Mouse (Mus musculus): ENCODE results near the gene Zfp692.
A peak's percentile ranks its signal among the peaks of the same experiment; 100 is the strongest.
"Not testable (repeated sequence)": the region's sequence is repeated elsewhere in the genome, so short reads cannot be mapped to it uniquely, and the experiment has no call there.

Zfp692 gene

DNA sequence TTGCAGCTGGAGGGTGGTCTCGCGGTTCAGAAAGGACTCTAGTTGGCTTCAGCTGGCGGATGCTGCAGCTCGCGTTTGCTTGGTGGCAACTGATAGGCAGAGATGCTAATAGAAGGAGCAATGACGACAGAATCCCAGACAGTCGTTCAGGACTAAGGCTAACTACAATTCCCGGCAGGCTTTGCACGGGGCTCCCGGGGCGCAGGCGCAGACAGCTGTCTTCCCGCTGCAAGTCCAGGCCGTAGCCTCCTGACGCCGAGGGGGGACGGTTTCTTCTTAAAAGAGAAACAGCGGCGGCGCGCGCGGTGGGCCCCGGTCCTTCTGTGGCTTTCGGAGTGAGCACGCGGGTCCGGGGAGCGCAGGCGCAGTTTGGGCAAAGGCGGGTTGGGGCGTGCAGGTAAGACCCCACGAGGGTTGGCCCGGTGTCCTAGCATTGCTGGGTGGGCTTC lies at the start of gene Zfp692:
Zfp692 (plus strand) TSS at position 210 of the 449 bp plus-strand sequence.
- DNase-seq: peak; percentile 94

DNA sequence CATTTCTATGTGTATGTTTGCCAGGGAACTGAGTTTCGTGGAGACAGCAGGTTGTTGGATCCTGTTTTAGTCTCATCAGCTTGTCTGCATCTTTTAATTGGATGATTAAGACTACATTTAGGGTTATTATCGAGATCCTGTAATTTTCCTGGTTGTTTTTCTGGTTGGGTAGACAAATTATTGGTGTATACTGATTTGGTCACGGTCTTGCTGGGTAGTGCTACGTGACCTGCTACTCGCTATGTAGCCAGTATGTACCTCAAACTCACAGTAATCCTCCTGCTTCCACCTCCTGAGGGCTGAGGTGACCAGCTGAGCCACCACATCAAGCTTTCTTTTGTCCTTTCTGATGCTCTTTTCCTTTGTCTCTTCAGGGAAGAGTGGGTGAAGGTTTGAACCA lies 49.1 kb upstream of the Zfp692 start:
- DNase-seq: no peak

DNA sequence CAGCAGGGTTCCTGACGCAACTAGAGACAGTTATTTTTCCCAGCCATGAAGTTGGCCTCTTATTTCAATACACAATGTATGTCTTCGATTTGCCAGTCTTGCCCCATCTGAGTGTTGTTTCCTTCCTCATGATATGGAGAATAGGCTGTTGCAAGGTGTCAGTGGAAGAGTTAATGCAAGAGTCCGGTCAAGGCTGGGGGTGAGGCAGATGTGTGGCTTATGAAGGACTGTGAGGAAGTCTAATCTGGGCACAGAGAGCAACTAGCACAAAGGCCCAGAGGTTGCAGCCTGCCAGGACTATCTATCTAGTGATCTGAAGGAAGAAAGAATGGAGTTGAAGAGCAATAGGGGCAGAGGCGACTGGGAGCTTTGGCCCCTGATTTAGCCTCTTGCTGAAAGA lies 46.7 kb upstream of the Zfp692 start:
- DNase-seq: no peak

DNA sequence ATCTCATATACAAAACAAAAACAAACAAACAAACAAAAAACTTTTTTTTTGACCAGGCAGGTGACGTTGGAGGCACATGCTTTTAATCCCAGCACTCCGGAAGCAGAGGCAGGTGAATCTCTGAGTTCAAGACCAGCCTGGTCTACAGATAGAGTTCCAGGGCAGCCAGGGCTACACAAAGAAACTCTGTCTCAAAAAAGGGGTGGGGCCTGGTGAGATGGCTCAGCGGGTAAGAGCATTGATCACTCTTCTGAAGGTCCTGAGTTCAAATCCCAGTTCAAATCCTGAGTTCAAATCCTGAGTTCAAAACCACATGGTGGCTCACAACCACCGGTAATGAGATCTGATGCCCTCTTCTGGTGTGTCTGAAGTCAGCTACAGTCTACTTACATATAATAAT lies 45.0 kb upstream of the Zfp692 start:
- no peak for DNase-seq

DNA sequence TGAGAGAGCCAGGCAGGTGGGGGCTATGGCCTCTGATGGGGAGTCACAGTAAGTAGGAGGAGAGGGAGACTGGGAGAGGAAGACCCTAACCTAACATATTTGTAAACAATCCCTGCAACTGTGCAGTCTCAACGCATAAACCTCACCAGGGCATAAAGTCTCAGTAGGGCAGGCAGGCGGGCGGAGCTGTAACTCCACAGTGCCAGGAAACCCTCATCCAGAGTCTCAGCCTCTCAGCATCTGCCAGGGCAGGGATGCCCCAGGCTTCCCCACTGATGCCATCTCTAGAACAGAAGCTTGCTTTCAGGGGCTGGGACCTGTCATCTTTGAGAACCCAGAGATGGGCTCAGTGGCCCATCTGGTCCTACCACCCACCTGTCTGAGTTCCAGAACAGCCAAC lies 44.5 kb upstream of the Zfp692 start:
- DNase-seq: no peak

DNA sequence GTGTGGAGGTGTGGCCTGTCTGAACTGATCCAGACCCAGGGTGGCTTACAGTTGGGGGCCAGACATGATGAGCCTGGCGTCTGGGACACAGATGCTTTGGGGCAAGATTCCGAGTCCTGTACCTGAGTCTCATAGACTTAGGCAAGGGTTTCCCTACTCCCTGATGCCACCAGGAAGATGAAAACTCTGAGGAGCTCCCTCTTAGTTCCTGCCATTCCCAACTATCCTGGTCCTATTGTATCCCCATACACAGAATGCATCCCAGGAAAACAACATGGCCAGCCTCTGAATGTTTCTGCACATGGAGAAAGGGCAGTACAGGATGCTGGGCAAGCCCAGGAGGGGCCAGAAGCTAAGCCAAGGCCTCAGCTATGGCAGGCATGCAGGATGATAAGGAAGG lies 43.4 kb upstream of the Zfp692 start:
- DNase-seq: no peak

DNA sequence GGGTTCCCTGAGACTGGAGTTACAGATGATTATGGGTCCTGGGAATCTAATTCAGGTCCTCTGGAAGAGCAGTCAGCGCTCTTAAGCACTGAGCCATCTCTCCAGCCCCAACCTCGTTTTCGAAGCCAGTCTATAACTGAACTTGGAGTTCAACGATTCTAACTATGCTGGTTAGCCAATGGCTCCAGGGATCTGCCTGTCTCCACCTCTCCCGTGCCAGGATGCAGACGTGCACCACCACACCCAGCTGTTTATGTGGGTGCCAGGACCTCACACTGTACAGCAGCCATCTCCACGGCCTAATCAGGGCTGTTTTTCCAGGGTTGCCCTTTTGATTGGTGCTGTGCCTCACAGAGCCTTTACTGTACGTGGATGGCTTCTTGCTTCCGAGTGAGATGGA lies 42.3 kb upstream of the Zfp692 start:
- no peak for DNase-seq

DNA sequence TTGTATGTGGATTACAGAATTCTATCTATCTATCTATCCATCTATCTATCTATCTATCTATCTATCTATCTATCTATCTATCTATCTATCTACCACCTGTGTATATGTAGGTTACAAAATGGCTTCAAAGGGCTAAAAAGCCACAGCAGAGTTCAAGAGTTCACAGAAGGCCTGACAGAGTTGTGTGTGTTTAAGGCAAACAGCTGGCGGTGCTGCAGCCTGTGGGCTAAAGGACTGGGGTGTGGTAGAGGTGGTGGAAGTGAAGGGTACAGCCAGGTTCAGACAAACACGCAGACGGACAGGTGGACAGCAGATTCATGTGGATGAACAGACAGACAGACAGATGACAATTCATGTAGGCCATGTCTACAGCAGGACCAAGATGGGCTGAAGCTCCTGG lies 38.6 kb upstream of the Zfp692 start:
- no peak for DNase-seq

DNA sequence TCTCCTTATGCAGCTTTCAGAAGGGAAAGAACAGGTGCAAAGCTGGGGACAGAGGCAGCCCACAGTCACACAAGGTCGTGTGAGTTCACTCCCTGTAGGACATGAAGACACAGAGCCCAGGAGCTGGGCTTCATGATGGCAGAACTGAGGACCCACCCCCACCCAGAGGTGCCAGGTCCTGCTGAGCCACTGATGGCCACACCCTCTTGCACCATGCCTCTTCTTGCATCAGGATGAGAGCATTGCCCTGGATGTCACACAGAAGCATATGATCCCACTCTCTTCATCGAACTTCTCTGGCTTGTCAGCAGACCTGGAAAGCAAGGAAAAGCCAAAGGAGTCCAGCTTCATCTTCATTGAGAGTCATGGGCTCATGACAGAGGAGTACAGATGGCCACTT lies 32.3 kb upstream of the Zfp692 start, which contains the start of gene 4930438A08Rik:
4930438A08Rik (plus strand) TSS at position 228 of the 400 bp plus-strand sequence.
- DNase-seq: no peak

DNA sequence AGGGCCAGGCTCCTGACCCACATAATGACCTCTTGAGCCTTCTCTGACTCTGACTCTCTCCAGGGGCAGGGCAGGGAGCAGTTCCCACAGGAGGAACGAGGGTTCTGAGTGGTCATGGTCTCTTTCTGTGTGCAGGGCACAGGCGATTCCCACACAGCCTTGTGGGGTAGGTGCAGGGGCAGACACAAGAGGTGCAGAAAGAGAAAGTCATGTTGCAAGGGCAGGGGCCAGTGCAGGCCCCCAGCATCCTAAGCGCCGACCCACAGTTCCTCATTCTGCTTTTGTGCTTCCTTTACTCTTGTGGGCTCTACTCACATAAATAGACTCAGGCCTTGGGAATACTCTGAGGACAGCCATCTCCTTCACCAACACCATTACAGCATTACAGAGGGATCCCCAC lies 31.1 kb upstream of the Zfp692 start:
- DNase-seq: no peak

DNA sequence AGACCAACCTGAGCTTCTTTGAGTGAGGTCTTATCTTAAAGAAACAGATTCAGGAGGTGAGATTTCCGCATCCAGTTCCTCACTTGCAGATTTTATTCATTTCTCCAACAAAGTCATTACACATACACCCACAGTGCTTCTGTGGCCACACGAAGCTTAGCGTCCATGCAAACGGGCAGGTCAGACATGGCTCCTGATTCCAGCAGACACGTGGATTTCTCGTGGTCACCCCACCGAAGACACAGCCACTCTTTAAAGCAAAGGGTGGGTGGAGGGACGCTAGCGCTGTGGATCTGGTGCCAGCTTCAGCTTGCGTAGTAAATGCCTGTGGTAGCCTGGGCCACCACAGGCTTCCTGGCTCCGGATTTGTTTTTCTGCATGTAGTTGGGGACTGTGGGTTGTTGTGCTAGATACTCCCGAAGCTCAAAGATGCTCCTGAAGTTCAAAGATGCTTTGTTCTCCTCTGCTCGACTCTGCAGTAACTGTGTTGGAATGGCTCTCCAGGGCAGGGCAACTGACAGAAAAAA lies 24.8 kb upstream of the Zfp692 start:
- DNase-seq: no peak

DNA sequence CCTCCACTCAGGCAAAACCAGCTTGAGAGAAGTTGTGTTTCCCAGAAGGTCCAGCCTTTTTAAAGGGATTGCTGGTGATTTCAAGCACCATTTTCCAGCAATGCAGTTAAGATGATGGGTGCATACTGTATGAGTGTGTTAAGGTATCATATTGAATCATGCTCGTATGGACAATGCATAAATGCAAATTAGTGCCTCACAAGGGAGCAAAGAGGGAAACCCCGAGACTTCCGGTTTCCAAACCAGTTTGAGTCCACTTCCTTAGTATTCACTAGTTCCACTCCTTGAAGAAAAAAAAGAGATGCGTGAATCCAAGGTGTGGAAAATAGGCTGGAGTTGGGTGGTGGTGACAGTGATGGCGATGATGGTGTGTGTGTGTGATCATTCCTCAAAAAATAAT lies 24.4 kb upstream of the Zfp692 start:
- no peak for DNase-seq

DNA sequence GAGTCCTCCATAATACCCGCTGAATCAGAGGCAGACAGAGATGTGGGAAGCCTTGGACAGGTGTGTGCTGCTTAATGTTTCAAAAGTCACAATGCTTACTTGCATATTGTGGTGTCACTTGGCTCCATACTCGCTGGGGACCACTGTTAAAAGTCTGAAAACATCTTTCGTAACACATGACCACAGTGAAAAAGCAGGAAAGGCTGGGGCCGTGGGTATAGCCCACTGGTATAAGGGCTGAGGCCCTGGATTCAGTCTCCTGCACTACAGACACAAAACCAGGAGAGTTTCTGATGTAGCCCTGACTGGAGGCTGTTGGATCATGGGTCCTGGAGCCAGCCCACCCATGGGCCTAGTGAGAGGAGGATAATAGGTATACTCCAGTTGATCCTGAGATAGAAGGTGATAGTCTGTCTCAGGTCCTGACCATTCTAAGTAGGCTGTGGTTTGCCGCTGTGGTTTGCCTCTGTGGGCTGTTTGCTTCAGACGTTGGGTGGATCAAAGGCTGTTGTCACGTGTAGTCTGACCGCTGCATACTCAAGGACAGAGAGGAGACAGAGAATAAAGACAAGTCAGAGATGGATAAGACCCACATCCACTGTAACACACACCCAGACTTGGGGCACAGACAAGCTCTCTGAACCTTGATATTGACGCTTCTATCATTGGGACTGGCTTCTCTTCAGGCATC lies 16.7 kb upstream of the Zfp692 start:
- DNase-seq: no peak

DNA sequence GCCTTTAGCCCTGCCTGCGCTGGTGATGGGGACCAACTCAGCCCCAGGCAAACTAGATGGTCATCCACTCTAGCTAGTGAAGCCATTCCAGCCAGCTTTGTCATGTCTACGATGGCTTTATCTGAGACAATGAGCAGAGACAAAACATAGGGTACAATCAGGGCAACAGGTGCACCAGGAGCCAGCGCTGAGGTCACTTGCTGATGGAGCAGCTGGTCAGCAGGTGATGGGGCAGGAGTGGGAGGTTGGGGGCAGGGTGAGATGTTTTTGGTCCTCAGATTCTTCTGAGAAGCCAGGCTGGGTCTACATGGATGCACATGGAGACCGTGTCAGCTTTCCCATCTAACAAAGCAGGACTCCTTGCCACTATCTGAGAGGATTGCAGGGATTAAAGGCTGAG lies 16.1 kb upstream of the Zfp692 start:
- no peak for DNase-seq

DNA sequence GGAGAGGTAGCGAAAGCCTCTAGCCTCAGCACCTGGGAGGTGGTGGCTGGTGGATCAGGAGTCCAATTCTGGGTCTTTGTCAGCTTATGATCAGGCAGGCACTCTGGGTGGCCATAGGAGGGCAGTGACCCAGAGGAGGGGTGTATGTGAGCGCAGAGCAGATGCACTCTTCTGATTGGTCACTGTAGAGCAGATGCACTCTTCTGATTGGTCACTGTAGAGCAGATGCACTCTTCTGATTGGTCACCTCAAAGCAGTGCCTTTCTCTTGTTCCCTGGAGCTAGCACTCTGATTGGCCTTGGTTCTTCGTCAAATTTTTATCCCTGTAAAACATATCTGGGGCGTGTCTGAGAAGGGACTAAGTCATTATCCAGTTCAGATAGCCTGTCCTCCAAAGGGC lies 14.1 kb upstream of the Zfp692 start:
- DNase-seq: no peak

DNA sequence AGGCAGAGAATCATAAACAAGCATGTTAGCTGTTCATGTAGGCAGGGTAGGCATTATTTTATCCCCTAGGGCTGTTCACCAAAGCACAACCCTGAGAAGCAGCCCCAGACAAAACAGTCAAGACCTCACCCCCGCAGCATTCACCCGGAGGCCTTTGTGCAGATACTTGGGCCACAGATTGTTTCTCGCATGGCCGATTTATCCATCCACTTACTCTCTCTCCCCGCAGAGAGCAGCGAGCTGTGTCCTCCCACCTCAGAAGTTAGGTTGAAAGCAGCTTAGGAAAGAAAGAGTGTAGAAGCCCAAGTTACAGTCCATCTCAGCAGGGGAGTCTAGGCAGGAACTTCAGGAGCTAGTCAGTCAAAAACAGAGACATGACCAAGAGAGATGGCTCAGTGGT lies 9.5 kb upstream of the Zfp692 start:
- DNase-seq: no peak

DNA sequence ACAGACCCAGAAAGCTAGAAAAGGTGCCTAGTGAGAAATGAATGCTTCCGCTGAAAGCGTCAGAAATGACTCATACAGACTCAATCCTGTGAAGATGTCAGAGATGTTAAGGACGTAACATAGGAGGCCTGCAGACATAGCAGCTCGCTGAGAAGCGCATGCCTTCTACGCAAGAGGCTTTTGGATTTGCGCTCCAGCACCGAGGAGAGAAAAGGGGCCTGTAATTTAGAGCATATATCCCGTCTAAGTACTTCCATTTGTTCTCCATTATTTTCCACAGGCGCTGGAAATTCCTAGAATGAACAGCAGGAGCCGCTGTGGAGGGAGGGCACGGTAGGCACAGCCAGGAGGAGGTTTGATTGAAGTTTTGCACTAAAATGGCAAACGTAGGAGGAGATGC lies 5.8 kb upstream of the Zfp692 start:
- DNase-seq: peak; percentile 80

DNA sequence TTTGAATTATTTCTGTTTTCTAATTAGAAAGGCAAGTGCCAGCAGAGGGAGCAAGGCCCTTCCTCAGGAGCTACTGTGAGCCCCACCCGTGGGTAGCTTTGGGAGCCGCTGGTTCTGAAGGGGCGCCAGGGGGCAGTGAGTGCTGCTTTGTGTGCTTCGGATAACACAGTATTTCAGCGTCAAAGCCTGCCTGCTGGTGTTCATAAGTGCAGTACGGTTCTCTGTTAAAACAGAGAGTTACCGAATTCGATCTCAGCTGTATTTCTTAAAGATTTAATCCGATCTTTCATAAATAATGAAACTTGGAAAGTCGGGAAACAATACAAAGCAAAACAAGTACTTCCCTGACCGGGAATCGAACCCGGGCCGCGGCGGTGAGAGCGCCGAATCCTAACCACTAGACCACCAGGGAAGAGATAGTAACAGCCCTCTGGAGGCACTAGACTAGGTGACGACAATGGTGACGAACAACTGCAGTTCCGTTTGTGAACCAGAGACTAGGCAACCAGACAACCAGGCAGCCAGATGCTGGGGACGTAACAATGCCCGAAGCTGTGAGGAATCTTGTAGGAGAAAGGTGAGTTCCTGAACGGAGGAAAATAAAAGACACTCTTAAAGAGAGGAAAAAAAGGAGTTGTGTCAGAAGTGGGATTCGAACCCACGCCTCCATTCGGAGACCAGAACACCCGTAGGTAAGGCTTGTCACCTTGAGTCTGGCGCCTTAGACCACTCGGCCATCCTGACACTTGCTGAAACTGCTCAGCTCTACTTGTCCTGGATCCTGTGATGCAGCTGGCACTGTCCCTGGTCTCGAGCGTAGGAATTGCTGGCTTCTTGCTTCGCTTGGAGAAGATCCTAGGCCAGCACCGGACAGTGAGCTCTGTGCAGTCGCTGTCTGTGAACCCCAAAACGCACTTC lies 4.8 kb upstream of the Zfp692 start:
- DNase-seq: peak; percentile 96

DNA sequence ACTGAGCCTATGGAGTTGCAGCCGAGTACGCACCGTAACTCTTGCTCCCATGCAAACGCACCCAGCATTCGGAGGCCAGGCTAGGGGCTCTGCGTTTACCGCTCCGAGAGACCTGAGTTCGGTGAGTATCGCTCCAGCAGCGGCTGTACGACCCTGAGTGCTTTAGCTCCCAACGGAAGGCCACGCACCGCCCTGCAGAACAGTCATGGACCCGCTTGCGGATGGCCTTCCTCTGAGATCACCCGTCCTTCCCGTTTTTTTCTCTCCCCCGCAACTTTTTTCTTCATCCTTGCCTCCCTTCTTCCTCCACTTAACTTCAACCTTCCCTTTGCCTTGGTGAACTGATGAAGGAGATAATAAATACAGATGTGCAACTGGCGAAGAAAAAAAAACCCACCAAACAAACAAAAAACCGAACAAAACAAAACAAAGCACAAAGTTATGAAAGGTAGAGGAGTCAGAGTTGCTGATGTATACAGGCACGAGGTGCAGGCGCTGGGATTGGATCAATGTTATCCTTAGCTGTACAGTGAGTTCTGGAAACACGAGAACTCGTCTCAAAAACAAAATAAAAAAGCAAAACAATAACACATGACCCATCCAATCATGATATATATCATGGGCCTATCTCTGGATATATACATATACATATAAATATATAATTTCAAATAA lies 4.0 kb upstream of the Zfp692 start:
- no peak for DNase-seq

DNA sequence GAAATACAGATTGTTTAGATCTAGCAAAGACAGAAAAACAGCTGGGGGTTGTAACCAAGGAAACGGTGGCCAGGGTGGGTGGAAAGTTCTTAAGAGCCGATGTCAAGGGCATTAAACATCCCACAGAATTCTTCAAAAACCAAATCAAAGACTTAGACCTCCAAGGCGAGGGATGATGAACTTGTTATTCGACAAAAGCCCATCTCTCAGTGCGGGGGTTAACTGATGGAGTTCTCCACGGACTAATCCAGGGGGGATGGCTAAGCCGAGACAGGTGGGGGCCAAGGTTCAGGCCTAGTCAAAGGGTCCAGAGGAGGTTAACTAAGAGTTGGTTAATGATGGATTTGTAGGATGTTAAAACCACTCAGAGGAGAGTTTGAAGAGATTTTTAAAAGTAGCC lies 3.3 kb upstream of the Zfp692 start:
- no peak for DNase-seq

DNA sequence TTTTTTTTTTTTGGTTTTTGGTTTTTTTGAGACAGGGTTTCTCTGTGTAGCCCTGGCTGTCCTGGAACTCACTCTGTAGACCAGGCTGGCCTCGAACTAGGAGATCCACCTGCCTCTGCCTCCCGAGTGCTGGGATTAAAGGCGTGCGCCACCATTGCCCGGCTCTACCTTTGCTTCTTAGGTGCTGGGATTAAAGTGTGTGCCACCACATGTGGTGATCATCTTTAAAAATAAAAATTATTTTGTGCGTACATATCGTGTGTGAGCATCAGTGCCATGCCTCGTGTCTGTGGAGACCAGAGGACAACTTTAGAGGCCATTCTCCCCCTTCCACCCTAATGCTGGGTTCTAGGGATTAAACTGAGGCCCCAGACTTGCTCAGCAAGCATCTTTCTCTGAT lies 1.6 kb upstream of the Zfp692 start:
- not testable (repeated sequence) for DNase-seq

DNA sequence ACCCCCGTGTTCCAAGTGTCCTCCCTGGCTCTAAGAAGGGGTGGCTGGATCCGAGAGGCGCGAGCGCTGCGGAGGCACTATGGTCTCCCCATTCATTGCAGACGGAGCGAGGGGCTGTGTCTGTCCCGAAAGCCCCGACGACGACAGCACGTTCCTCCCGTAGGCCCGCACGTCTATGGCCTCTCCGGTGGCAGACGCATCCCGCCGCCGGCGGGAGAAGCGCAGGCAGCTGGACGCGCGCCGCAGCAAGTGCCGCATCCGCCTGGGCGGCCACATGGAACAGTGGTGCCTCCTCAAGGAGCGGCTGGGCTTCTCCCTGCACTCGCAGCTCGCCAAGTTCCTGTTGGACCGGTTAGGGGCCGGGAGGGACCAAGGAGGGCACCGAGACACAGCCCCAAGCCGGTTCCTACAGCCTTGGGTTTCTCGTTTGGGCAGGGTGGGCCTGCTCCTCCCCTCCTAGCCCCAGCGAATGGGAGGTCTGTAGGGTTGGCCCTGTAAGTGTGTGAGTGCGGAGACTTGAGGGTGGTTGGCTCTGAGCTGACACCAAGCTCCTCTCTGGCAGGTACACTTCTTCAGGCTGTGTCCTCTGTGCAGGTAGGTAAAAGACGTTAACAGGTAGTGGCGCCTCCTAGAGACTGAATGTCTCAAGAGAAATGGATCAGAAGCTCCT lies 677 bp downstream of the Zfp692 start:
- DNase-seq: peak; percentile 73

DNA sequence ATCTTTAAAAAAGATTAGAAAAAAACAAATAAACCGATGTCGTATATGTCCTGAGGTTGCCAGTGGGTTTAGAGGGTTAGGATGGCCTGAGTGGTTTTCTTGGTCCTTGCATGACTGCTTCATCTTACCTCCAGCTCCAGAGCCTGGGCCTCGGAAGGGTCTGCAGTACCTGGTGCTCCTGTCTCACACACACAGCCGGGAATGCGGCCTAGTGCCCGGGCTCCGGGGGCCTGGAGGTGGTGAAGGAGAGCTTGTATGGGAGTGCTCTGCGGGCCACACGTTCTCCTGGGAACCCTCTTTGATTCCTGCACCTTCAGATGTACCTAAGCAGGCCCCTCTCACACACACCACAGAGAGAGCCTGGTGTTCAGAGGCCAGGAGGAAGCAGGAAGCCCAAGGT lies 1.8 kb downstream of the Zfp692 start:
- no peak for DNase-seq

All from liver (tissue).